Mouse (Mus musculus) stomach, embryonic 16.5 days (tissue): ENCODE data around the gene Hivep3. TPM values are rescaled to one million over a fixed set of nuclear protein-coding genes. Genes with fewer than 3 reads are reported as not detected.

Experiments
- ATAC-seq: fragments of 200-750 bp; cut with Nextera tagmentation; 2 replicates; pipeline ENCODE4 v1.8.0; 2017; ENCODE audit warnings: moderate number of reproducible peaks, moderate TSS enrichment; ENCODE audit not compliant: insufficient read depth, low FRiP score
- H3K27ac ChIP-seq: fragments of 300-500 bp; sonication (generic); 2 replicates; pipeline ENCODE4 v1.5.1; 2014; ENCODE audit warnings: low read length
- H3K27me3 ChIP-seq: fragments of 300-500 bp; sonication (generic); 2 replicates; pipeline ENCODE4 v1.6.1; 2014; ENCODE audit warnings: low read length, control low read depth, mixed read lengths; ENCODE audit not compliant: control insufficient read depth, insufficient read depth
- H3K36me3 ChIP-seq: fragments of 300-500 bp; sonication (generic); 2 replicates; pipeline ENCODE4 v1.6.1; 2014; ENCODE audit warnings: low read length; ENCODE audit not compliant: control insufficient read depth, insufficient read depth
- H3K4me1 ChIP-seq: fragments of 300-500 bp; sonication (generic); 2 replicates; pipeline ENCODE4 v1.6.1; 2014; ENCODE audit warnings: low read length, control low read depth, mixed read lengths; ENCODE audit not compliant: control insufficient read depth, insufficient read depth
- H3K4me2 ChIP-seq: fragments of 300-500 bp; sonication (generic); 2 replicates; pipeline ENCODE4 v1.6.1; 2014; ENCODE audit warnings: low read depth, low read length, mixed read lengths
- H3K4me3 ChIP-seq: fragments of 300-500 bp; sonication (generic); replicated peaks from 2 replicates; pipeline ENCODE4 v1.5.1; 2014; ENCODE audit warnings: mild to moderate bottlenecking, low read length
- H3K9ac ChIP-seq: fragments of 300-500 bp; sonication (generic); 2 replicates; pipeline ENCODE4 v1.6.1; 2014; ENCODE audit warnings: low read length
- H3K9me3 ChIP-seq: fragments of 300-500 bp; sonication (generic); replicated peaks from 2 replicates; pipeline ENCODE4 v1.6.1; 2016; ENCODE audit warnings: low read length, control low read depth; ENCODE audit not compliant: control insufficient read depth
- WGBS: fragments of 180-500 bp; shearing (Covaris S2); extraction: QIAGEN DNeasy Blood & Tissue Kit; methylation state at CpG from one replicate; pipeline ENCODE4 v1.1.7; 2014; 5-methylcytosine and 5-hydroxymethylcytosine counted together
- polyA plus RNA-seq: library from polyadenylated mRNA; unstranded; fragments of >200 nt; fragmentation: Nextera tagmentation; extraction: Ambion mirVana; gene quantifications from 2 replicates; pipeline ENCODE4 v1.2.1, GENCODE M21; 2015

The Hivep3 gene
- polyA plus RNA-seq, 1 experiment from 2014 or later = 8.8 TPM

GRCm38 (mm10) chr4:119998911-119999310 is 265.3 kb downstream of the Hivep3 start:
- Histone ChIP-seq H3K4me1 (no peaks in the 10 kb centered on the region), H3K4me3 (no peak overlapping the region), H3K27ac (no peak overlapping the region), H3K9me3 (no peaks in the 10 kb centered on the region), H3K27me3 (no peaks in the 10 kb centered on the region), H3K36me3 (no peaks in the 10 kb centered on the region), H3K9ac (no peak overlapping the region), H3K4me2 (no peak overlapping the region)
- 68% methylated on average over 5 of the region's 5 CpGs for WGBS
- ATAC-seq = no peak

- ATAC-seq = no peak
- H3K27me3 ChIP-seq = no peaks in the 10 kb centered on the region
These were observed 267.3 kb downstream of the Hivep3 start for GRCm38 (mm10) chr4:120000881-120001280.

GRCm38 (mm10) chr4:120003006-120003405 is 269.4 kb downstream of the Hivep3 start:
- Histone ChIP-seq H3K36me3 (no peaks in the 10 kb centered on the region), H3K4me1 (no peaks in the 10 kb centered on the region), H3K9ac (no peak overlapping the region), H3K4me3 (no peak overlapping the region), H3K9me3 (no peaks in the 10 kb centered on the region), H3K4me2 (no peak overlapping the region), H3K27ac (no peak overlapping the region), H3K27me3 (no peaks in the 10 kb centered on the region)
- WGBS = 43% methylated on average over 3 of the region's 3 CpGs
- ATAC-seq = no peak

More at GRCm38 (mm10) chr4:120000881-120001280, 267.3 kb downstream of the Hivep3 start:
- H3K4me1 ChIP-seq = no peaks in the 10 kb centered on the region
- WGBS = 59% methylated on average over 7 of the region's 7 CpGs
- no peaks in the 10 kb centered on the region for H3K36me3 ChIP-seq
- H3K9me3 ChIP-seq = no peaks in the 10 kb centered on the region
- 0 out of 2 replicates have a peak overlapping the region, but pooled peaks have one; percentile 11 for H3K9ac ChIP-seq
- no peak overlapping the region for H3K4me2 ChIP-seq
- no peak overlapping the region for H3K4me3 ChIP-seq
- no peak overlapping the region for H3K27ac ChIP-seq

- Histone ChIP-seq H3K36me3 (no peaks in the 10 kb centered on the region), H3K9ac (no peak overlapping the region), H3K4me2 (no peak overlapping the region), H3K27ac (no peak overlapping the region), H3K9me3 (no peaks in the 10 kb centered on the region), H3K4me3 (no peak overlapping the region), H3K4me1 (no peaks in the 10 kb centered on the region), H3K27me3 (no peaks in the 10 kb centered on the region)
- ATAC-seq = no peak
- 74% methylated on average over 6 of the region's 6 CpGs for WGBS
These were observed 272.5 kb downstream of the Hivep3 start for GRCm38 (mm10) chr4:120006046-120006445.

- ATAC-seq = no peak
- 51% methylated on average over 3 of the region's 3 CpGs for WGBS
- no peak overlapping the region for H3K4me3 ChIP-seq
- H3K27me3 ChIP-seq = no peaks in the 10 kb centered on the region
- no peaks in the 10 kb centered on the region for H3K4me1 ChIP-seq
- H3K27ac ChIP-seq = no peak overlapping the region
- H3K9me3 ChIP-seq = no peaks in the 10 kb centered on the region
- H3K4me2 ChIP-seq = no peak overlapping the region
- H3K9ac ChIP-seq = no peak overlapping the region
- H3K36me3 ChIP-seq = no peaks in the 10 kb centered on the region
These were observed 274.3 kb downstream of the Hivep3 start for GRCm38 (mm10) chr4:120007889-120008288.

GRCm38 (mm10) chr4:120009151-120009550 is 275.6 kb downstream of the Hivep3 start:
- no peak for ATAC-seq
- WGBS = 61% methylated on average over 2 of the region's 2 CpGs

GRCm38 (mm10) chr4:120011788-120012187 is 278.2 kb downstream of the Hivep3 start:
- no peak overlapping the region for H3K9ac ChIP-seq
- H3K4me1 ChIP-seq = no peaks in the 10 kb centered on the region
- H3K27ac ChIP-seq = no peak overlapping the region
- no peak overlapping the region for H3K4me3 ChIP-seq
- no peak for ATAC-seq
- H3K9me3 ChIP-seq = no peaks in the 10 kb centered on the region
- 56% methylated on average over 10 of the region's 10 CpGs for WGBS
- H3K27me3 ChIP-seq = no peaks in the 10 kb centered on the region
- H3K36me3 ChIP-seq = no peaks in the 10 kb centered on the region
- H3K4me2 ChIP-seq = no peak overlapping the region

More at GRCm38 (mm10) chr4:120009151-120009550, 275.6 kb downstream of the Hivep3 start:
- Histone ChIP-seq H3K27ac (no peak overlapping the region), H3K4me2 (no peak overlapping the region), H3K4me3 (no peak overlapping the region), H3K9me3 (no peaks in the 10 kb centered on the region), H3K36me3 (no peaks in the 10 kb centered on the region), H3K27me3 (no peaks in the 10 kb centered on the region), H3K9ac (no peak overlapping the region), H3K4me1 (no peaks in the 10 kb centered on the region)

- Histone ChIP-seq H3K4me3 (no peak overlapping the region), H3K9ac (no peak overlapping the region), H3K36me3 (no peaks in the 10 kb centered on the region), H3K27ac (no peak overlapping the region), H3K9me3 (no peaks in the 10 kb centered on the region), H3K4me1 (no peaks in the 10 kb centered on the region; the same call in none of the 2 replicates), H3K27me3 (no peaks in the 10 kb centered on the region), H3K4me2 (no peak overlapping the region)
- WGBS = 85% methylated on average over 1 of the region's 1 CpGs
- ATAC-seq = no peak
These were observed 279.3 kb downstream of the Hivep3 start for GRCm38 (mm10) chr4:120012891-120013290.

- no peak for ATAC-seq
- Histone ChIP-seq H3K4me2 (no peak overlapping the region), H3K27ac (no peak overlapping the region), H3K27me3 (no peaks in the 10 kb centered on the region), H3K4me3 (no peak overlapping the region), H3K9ac (no peak overlapping the region), H3K9me3 (no peaks in the 10 kb centered on the region), H3K4me1 (no peaks in the 10 kb centered on the region; the same call in none of the 2 replicates), H3K36me3 (no peaks in the 10 kb centered on the region)
- 68% methylated on average over 5 of the region's 5 CpGs for WGBS
These were observed 284.8 kb downstream of the Hivep3 start for GRCm38 (mm10) chr4:120018426-120018825.
